Comparison of ENCODE assay signal across 9 mouse cellular contexts in the genomic region with DNA sequence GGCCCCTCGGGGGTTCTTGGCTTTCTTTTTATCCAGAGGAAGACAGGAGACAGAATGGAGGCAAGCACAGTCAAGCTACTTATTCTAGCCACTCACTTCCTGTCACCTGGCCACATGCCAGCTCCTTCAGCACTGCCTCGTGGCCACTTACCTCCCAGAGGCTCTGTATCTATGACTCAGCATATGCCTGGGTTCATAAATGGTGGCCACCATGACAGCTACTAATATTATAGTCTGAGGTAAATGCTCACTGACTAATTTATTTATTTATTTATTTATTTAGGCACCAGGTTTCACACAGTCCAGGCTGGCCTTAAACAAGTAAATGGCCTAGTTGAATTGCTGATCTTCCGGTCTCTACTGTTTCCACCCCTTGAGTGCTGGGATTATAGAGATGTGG. TPM values are rescaled to one million over a fixed set of nuclear protein-coding genes. Genes with fewer than 3 reads are reported as not detected.
DNase-seq lines count a peak whose midpoint lies in the region; ATAC-seq and TF ChIP-seq lines count a peak whose summit lies in the region.
"Had no signal": no experiment of that assay in that cellular context is flagged by ENCODE, and none has a peak within 500 bp of the region (broad histone marks: within the 10 kb centered on the region; RNA-seq: fewer than 3 reads in every experiment).

No protein-coding gene starts in this region.

- no peak overlapping the region for H3K27ac ChIP-seq in gastrocnemius, adult 2 months
- H3K27ac ChIP-seq in hindbrain, embryonic 16.5 days (ENCODE audit: low read depth, low read length) = no peak overlapping the region
- H3K27ac ChIP-seq: macrophage had no signal

- H3K9me3 ChIP-seq in hindbrain, embryonic 16.5 days (ENCODE audit: control insufficient read depth, low read length) = no peaks in the 10 kb centered on the region

- intact Hi-C loops in gastrocnemius, adult 2 months (cut with DNase I) = no loop called here

- H3K4me1 ChIP-seq in hindbrain, embryonic 16.5 days (ENCODE audit: control insufficient read depth, insufficient read depth, low read depth, low read length) = no peaks in the 10 kb centered on the region

- WGBS in hindbrain, embryonic 16.5 days = 55% methylated on average over 3 of the region's 3 CpGs

- TF ChIP-seq CTCF in gastrocnemius, adult 2 months (IDR thresholded peaks at IDR 0.05) = no peak

- H3K9ac ChIP-seq in hindbrain, embryonic 16.5 days (ENCODE audit: low read depth, low read length) = no peak overlapping the region

- H3K36me3 ChIP-seq in hindbrain, embryonic 16.5 days (ENCODE audit: control insufficient read depth, insufficient read depth, low read length) = peaks cover 38% of the 10 kb centered on the region

- no peak overlapping the region for H3K4me3 ChIP-seq in gastrocnemius, adult 2 months
- H3K4me3 ChIP-seq in hindbrain, embryonic 16.5 days (ENCODE audit: low read length) = no peak overlapping the region

- peak; percentile 34 for DNase-seq in gastrocnemius, adult 2 months
- no peak for DNase-seq in gastrocnemius, adult 18-20 months (ENCODE audit: low spot score)
- peak; percentile 59 for DNase-seq in testis, postnatal 10 days (ENCODE audit: low spot score)
- no peak for DNase-seq in testis, postnatal 14 days (ENCODE audit: low spot score)
- DNase-seq in layer of hippocampus, postnatal 10 days (ENCODE audit: low spot score in 2 of 2) = no peak
- DNase-seq in frontal cortex, postnatal 14 days (ENCODE audit: low spot score in 2 of 2) = no peak

- H3K4me2 ChIP-seq in hindbrain, embryonic 16.5 days (ENCODE audit: low read length) = no peak overlapping the region

- H3K27me3 ChIP-seq in hindbrain, embryonic 16.5 days (replicated peaks; ENCODE audit: control insufficient read depth, insufficient read depth, low read length) = no peaks in the 10 kb centered on the region

- ATAC-seq in hindbrain, embryonic 16.5 days = peak; percentile 65
- peak; percentile 72 for ATAC-seq in megakaryocyte-erythroid progenitor cell, adult 5-6 weeks (replicated peaks; ENCODE audit: low FRiP score, low TSS enrichment, poor library complexity, severe bottlenecking)

RNA-seq across cellular contexts. Expression of a gene that starts 35.0 kb away (rescaled TPM):
- 10 to 100 TPM; 31.4 to 37.4 TPM for total RNA-seq in gastrocnemius, adult 2 months (2021)
- 10 to 100 TPM; 34.3 to 37.5 TPM for total RNA-seq in gastrocnemius, adult 18-20 months (2021)
- polyA plus RNA-seq in hindbrain, embryonic 16.5 days (2015; fragmentation: Nextera tagmentation; extraction: Ambion mirVana) = 190 and 191 TPM in 2 replicates
- total RNA-seq in megakaryocyte-erythroid progenitor cell, adult 5-6 weeks (2014; fragmentation: Nextera tagmentation) = 36.5 and 51.6 TPM in 2 replicates
- total RNA-seq in megakaryocyte-erythroid progenitor cell, adult 5-6 weeks (2017) = 32.3 and 43.4 TPM in 2 replicates
- total RNA-seq in layer of hippocampus, postnatal 10 days (2021) = 100 to 1,000 TPM; 136 to 145 TPM

RNA-seq across cellular contexts. Expression of a gene that starts 58.5 kb away (rescaled TPM):
- over 10,000 TPM; 14,696 to 24,668 TPM for total RNA-seq in gastrocnemius, adult 2 months (2021)
- over 10,000 TPM; 17,981 to 19,696 TPM for total RNA-seq in gastrocnemius, adult 18-20 months (2021)
- polyA plus RNA-seq in hindbrain, embryonic 16.5 days (2015; fragmentation: Nextera tagmentation; extraction: Ambion mirVana) = 1.7 and 57.7 TPM in 2 replicates
- total RNA-seq in megakaryocyte-erythroid progenitor cell, adult 5-6 weeks (2014; fragmentation: Nextera tagmentation) = 2.7 TPM in 1 of 2 replicates, not detected in the other
- 2.1 TPM in 1 of 2 replicates, not detected in the other for total RNA-seq in megakaryocyte-erythroid progenitor cell, adult 5-6 weeks (2017)
- 1 to 10 TPM in 1 of 2 experiments, under 1 TPM in 1; 0.34 to 1.0 TPM for total RNA-seq in layer of hippocampus, postnatal 10 days (2021)
- polyA plus RNA-seq: macrophage had no signal

Comparison
In these comparisons a context has a peak if more than half of its experiments do, and no peak if none do; other contexts are left out.
1. DNase-seq: peak in gastrocnemius, adult 2 months (single experiment) and testis, postnatal 10 days (single experiment); none in gastrocnemius, adult 18-20 months (single experiment), testis, postnatal 14 days (single experiment), layer of hippocampus, postnatal 10 days (0 of 2) and frontal cortex, postnatal 14 days (0 of 2).
2. RNA of a gene that starts 58.5 kb away (total RNA-seq): 14,696 to 24,668 TPM in gastrocnemius, adult 2 months and 17,981 to 19,696 TPM in gastrocnemius, adult 18-20 months; 2.1 to 2.7 TPM in megakaryocyte-erythroid progenitor cell, adult 5-6 weeks and 0.34 to 1.0 TPM in layer of hippocampus, postnatal 10 days; every median in the first group is over 1,000 times any median in the second.